Mouse (Mus musculus) lung, adult 2 months (tissue): Measurements from ENCODE around the gene Gm17087.

Source experiments
- CTCF ChIP-seq: fragments of 200-500 bp; IDR thresholded peaks from 2 replicates; pipeline ENCODE4 v1.5.1; 2011; ENCODE audit warnings: mild to moderate bottlenecking, low read length, control low read depth; ENCODE audit not compliant: insufficient read depth
- POLR2A ChIP-seq: fragments of 200-500 bp; IDR thresholded peaks from 2 replicates; pipeline ENCODE4 v1.6.1; 2011; ENCODE audit warnings: low read depth, mild to moderate bottlenecking, control low read depth, low read length, borderline replicate concordance; ENCODE audit errors: extremely low read depth

- TF ChIP-seq POLR2A (no peak), CTCF (no peak)
These were observed 39.2 kb upstream of the Gm17087 start for GRCm38 (mm10) chr17:8605921-8606320.
